Mouse (Mus musculus): Measurements from ENCODE around the gene Fam193a.

Gene Fam193a

GRCm38 (mm10) chr5:34520458-34521209, 150.9 kb downstream of the Fam193a start:
- DNase-seq (ENCODE audit: low spot score in 2 of 2), result no peak

DNA sequence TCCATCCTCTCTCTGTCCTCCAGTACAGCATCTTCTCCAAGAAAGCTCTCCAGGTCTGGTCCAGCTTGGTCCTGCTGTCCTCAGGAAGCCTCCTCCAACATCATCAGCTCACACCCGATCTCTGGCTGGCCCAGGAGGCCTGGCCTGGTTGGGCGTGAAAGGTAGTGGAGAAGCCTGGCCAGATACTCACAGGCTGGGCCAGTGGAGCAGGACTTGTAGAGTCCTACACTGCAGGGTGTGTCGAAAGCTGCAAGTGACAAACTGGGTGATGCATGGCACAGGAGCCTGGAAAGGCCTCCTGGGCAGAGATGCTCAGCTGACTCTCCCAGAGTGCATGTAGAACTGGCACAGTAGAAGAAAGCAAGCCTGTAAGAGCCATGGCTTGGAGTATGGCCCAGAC, 151.6 kb downstream of the Fam193a start:
- DNase-seq (ENCODE audit: low spot score in 2 of 2), result no peak

- no peak for DNase-seq (ENCODE audit: low spot score in 2 of 2)
Measured at GRCm38 (mm10) chr5:34523958-34524485, 154.3 kb downstream of the Fam193a start.

GRCm38 (mm10) chr5:34524511-34524910, 154.8 kb downstream of the Fam193a start:
- DNase-seq (ENCODE audit: low spot score in 2 of 2), result no peak

DNA sequence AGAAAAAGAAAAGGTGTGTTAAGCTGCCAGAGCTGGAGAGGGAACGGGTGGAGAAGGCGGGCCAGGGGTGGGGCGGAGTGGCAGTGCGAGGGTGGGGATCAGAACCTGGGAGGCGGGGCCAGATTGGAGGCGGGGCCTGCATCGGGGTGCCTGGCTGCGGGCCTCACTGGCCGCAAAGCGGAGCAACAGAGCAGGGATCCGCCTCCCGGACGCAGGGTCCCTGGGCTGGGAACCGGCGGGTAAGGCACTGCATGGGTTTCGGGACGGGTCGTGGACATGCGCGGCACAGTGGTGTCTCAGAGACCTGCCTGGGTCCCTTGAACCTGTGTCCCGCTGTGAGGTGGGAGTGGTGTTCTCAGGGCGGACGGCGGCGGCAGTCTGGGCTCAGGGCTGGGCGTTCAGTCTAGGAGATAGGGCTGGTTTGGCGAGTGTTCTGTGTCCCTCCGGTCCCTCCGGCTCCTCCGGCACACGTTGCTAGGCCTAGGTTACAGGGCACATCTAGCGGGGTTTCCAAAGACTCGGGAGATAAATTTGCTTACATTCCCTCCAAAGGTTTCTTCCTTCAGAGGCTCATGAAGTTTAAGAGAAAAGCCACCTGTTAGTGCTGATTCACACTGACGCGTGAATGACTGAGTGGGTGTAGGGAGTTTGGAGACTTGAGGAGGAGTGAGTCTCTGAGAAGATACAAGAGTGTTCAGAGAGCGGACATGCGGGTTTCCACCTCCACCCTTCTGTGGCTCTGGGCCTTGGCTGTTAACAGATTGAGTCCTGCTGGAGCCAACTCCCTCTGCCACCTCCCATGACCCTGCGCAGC, 156.1 kb downstream of the Fam193a start, which contains the start of gene Sh3bp2:
Sh3bp2 (plus strand) TSS at position 176 of the 814 bp plus-strand sequence.
- DNase-seq (ENCODE audit: low spot score in 2 of 2), result peak; percentile 63 to 83

DNA sequence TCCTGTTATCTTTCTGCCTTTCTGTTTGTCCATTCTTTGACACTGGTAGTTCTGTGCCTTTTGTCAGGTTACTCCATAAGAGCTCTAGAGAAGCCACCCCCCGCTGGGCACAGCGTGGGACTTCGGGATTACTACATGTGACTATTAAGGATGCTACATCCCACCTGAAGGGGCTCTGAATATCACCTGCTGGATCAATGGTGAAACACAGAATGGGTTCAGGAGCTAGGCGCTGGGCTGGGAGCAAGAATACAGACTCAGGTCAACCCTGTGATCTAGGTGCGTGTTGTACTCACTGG, 156.7 kb downstream of the Fam193a start:
- DNase-seq (ENCODE audit: low spot score in 2 of 2), result no peak

DNA sequence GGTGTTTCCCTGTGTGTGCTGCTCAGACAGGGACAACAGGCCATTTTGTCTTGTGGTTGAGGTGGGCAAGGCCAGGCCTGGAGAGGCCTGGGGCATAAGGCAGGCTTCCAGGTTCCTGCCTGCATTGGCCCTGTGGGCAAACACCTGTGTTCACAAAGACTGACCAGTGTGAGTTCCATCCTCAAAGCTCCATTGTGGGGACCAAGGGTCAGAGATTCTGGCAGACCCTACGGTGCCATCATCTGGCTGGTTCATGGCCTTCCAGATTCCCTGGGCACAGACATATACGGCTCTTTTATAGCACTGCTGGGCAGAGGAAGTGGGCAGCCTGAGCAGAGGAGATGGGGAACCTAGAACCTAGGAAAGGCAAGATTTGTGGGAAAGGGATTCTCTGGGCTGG, 157.6 kb downstream of the Fam193a start:
- no peak for DNase-seq (ENCODE audit: low spot score in 2 of 2)

- DNase-seq (ENCODE audit: low spot score in 2 of 2), result no peak
Measured at GRCm38 (mm10) chr5:34528724-34529123, 159.0 kb downstream of the Fam193a start.

DNA sequence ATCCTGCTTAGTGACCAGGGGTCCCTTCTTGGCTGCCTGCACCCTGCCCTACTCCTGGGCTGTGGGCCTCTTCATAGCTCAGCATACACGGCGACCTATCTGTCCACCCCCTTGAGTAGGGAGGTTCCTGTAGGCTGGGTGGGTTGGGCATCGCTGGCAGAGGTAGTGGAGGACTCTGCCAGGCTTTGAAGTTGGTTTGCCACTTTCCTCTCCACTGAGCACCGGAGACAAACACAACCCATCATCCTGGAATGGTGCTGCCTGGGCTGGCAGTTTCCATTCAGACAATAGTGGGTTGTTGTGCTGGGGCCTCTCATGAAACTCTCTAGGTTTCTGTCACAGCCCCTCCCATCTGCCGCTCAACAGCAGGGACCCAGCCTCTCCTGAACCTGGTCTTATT, 160.4 kb downstream of the Fam193a start:
- no peak for DNase-seq (ENCODE audit: low spot score in 2 of 2)

- DNase-seq (ENCODE audit: low spot score in 2 of 2), result no peak
Measured at GRCm38 (mm10) chr5:34530687-34531086, 161.0 kb downstream of the Fam193a start.

GRCm38 (mm10) chr5:34533066-34533465, 163.3 kb downstream of the Fam193a start:
- DNase-seq (ENCODE audit: low spot score in 2 of 2), result no peak

- DNase-seq (ENCODE audit: low spot score in 2 of 2), result no peak
Measured at GRCm38 (mm10) chr5:34533820-34534219, 164.1 kb downstream of the Fam193a start.

- DNase-seq (ENCODE audit: low spot score in 2 of 2), result no peak
Measured at GRCm38 (mm10) chr5:34534776-34535581, 165.2 kb downstream of the Fam193a start.

GRCm38 (mm10) chr5:34535831-34536230, 166.1 kb downstream of the Fam193a start:
- DNase-seq (ENCODE audit: low spot score in 2 of 2), result no peak
